Mouse (Mus musculus) midbrain, embryonic 12.5 days (tissue): ENCODE measurements at regions not wholly inside any gene's neighbourhood (a gene's known extent, or its start where the extent isn't known, plus 50 kb on each side); places are given as distances from the start of the nearest gene placed in this dataset.

Source experiments
- ATAC-seq: fragments of 200-750 bp; cut with Nextera tagmentation; 2 replicates; pipeline ENCODE4 v1.8.0; 2017; ENCODE audit warnings: low read depth, moderate TSS enrichment, moderate library complexity; ENCODE audit not compliant: low FRiP score
- H3K27ac ChIP-seq: fragments of 300-500 bp; sonication (generic); replicated peaks from 2 replicates; pipeline ENCODE4 v1.5.1; 2016; ENCODE audit warnings: mild to moderate bottlenecking
- H3K27me3 ChIP-seq: fragments of 300-500 bp; sonication (generic); 2 replicates; pipeline ENCODE4 v1.6.1; 2016; ENCODE audit warnings: mild to moderate bottlenecking
- H3K36me3 ChIP-seq: fragments of 300-500 bp; sonication (generic); 2 replicates; pipeline ENCODE4 v1.6.1; 2016
- H3K4me1 ChIP-seq: fragments of 300-500 bp; sonication (generic); 2 replicates; pipeline ENCODE4 v1.6.1; 2016
- H3K4me2 ChIP-seq: fragments of 300-500 bp; sonication (generic); replicated peaks from 2 replicates; pipeline ENCODE4 v1.6.1; 2016; ENCODE audit warnings: mild to moderate bottlenecking, moderate library complexity
- H3K4me3 ChIP-seq: fragments of 300-500 bp; sonication (generic); 2 replicates; pipeline ENCODE4 v1.5.1; 2016; ENCODE audit warnings: mild to moderate bottlenecking
- H3K9ac ChIP-seq: fragments of 300-500 bp; sonication (generic); replicated peaks from 2 replicates; pipeline ENCODE4 v1.6.1; 2016; ENCODE audit warnings: mild to moderate bottlenecking, moderate library complexity
- H3K9me3 ChIP-seq: fragments of 300-500 bp; sonication (generic); 2 replicates; pipeline ENCODE4 v1.6.1; 2016; ENCODE audit warnings: mild to moderate bottlenecking
- WGBS: fragments of 180-500 bp; shearing (Covaris S2); methylation state at CpG from one replicate; pipeline ENCODE4 v1.1.7; 2016; 5-methylcytosine and 5-hydroxymethylcytosine counted together

- WGBS, result 91% methylated on average over 4 of the region's 4 CpGs
- Histone ChIP-seq H3K9me3 (no peaks in the 10 kb centered on the region), H3K36me3 (no peaks in the 10 kb centered on the region), H3K27me3 (no peaks in the 10 kb centered on the region), H3K27ac (no peak overlapping the region), H3K4me2 (no peak overlapping the region), H3K9ac (no peak overlapping the region), H3K4me3 (no peak overlapping the region), H3K4me1 (no peaks in the 10 kb centered on the region)
- no peak for ATAC-seq
Measured at GRCm38 (mm10) chr14:100792094-100792493, 408.0 kb downstream of the Prr30 start.

- ATAC-seq, result no peak
- Histone ChIP-seq H3K9ac (no peak overlapping the region), H3K36me3 (no peaks in the 10 kb centered on the region), H3K4me2 (no peak overlapping the region), H3K27me3 (no peaks in the 10 kb centered on the region), H3K4me1 (no peaks in the 10 kb centered on the region), H3K9me3 (no peaks in the 10 kb centered on the region), H3K4me3 (no peak overlapping the region), H3K27ac (no peak overlapping the region)
- WGBS, result 73% methylated on average over 3 of the region's 3 CpGs
Measured at GRCm38 (mm10) chr14:100781882-100782281, 418.2 kb downstream of the Prr30 start.

- no peak overlapping the region for H3K4me2 ChIP-seq
- no peaks in the 10 kb centered on the region for H3K36me3 ChIP-seq
- H3K27me3 ChIP-seq, result no peaks in the 10 kb centered on the region
- no peak overlapping the region for H3K27ac ChIP-seq
- no peak for ATAC-seq
- H3K4me3 ChIP-seq, result no peak overlapping the region
- H3K9ac ChIP-seq, result no peak overlapping the region
- 33% methylated on average over 2 of the region's 2 CpGs for whole genome bisulfite sequencing
- H3K9me3 ChIP-seq, result no peaks in the 10 kb centered on the region
- H3K4me1 ChIP-seq, result peaks cover 16% of the 10 kb centered on the region
Measured at GRCm38 (mm10) chr14:100753951-100754350, 446.2 kb downstream of the Prr30 start.

- no peaks in the 10 kb centered on the region for H3K9me3 ChIP-seq
- WGBS, result 90% methylated on average over 10 of the region's 10 CpGs
- H3K4me1 ChIP-seq, result peaks cover 16% of the 10 kb centered on the region
- no peak overlapping the region for H3K27ac ChIP-seq
- no peak overlapping the region for H3K4me3 ChIP-seq
- ATAC-seq, result no peak
- no peaks in the 10 kb centered on the region for H3K36me3 ChIP-seq
- H3K27me3 ChIP-seq, result no peaks in the 10 kb centered on the region
- H3K9ac ChIP-seq, result no peak overlapping the region
- no peak overlapping the region for H3K4me2 ChIP-seq
Measured at GRCm38 (mm10) chr14:100752746-100753145, 447.4 kb downstream of the Prr30 start.

- Histone ChIP-seq H3K4me2 (peak overlapping the region; percentile 59), H3K27ac (peak overlapping the region; percentile 83), H3K9me3 (no peaks in the 10 kb centered on the region), H3K36me3 (no peaks in the 10 kb centered on the region), H3K4me1 (peaks cover 16% of the 10 kb centered on the region), H3K4me3 (peak overlapping the region; percentile 41), H3K27me3 (no peaks in the 10 kb centered on the region), H3K9ac (peak overlapping the region; percentile 50)
- 10% methylated on average over 19 of the region's 19 CpGs for WGBS
- peak; percentile 98 for ATAC-seq
Measured at GRCm38 (mm10) chr14:100749737-100750541, 450.2 kb downstream of the Prr30 start.

- no peak overlapping the region for H3K4me2 ChIP-seq
- H3K4me1 ChIP-seq, result no peaks in the 10 kb centered on the region
- no peaks in the 10 kb centered on the region for H3K9me3 ChIP-seq
- no peak overlapping the region for H3K9ac ChIP-seq
- ATAC-seq, result no peak
- no peaks in the 10 kb centered on the region for H3K27me3 ChIP-seq
- no peak overlapping the region for H3K4me3 ChIP-seq
- H3K36me3 ChIP-seq, result no peaks in the 10 kb centered on the region
- WGBS, result 73% methylated on average over 4 of the region's 4 CpGs
- no peak overlapping the region for H3K27ac ChIP-seq
Measured at GRCm38 (mm10) chr14:100735276-100735675, 450.8 kb upstream of the Klf12 start.

- H3K9ac ChIP-seq, result no peak overlapping the region
- no peaks in the 10 kb centered on the region for H3K36me3 ChIP-seq
- no peaks in the 10 kb centered on the region for H3K9me3 ChIP-seq
- 86% methylated on average over 4 of the region's 4 CpGs for WGBS
- H3K4me1 ChIP-seq, result no peaks in the 10 kb centered on the region
- H3K4me3 ChIP-seq, result no peak overlapping the region
- no peak overlapping the region for H3K27ac ChIP-seq
- H3K4me2 ChIP-seq, result no peak overlapping the region
- no peak for ATAC-seq
- H3K27me3 ChIP-seq, result no peaks in the 10 kb centered on the region
Measured at GRCm38 (mm10) chr14:100728433-100728832, 444.0 kb upstream of the Klf12 start.

GRCm38 (mm10) chr14:100727701-100728100 is 443.2 kb upstream of the Klf12 start:
- Histone ChIP-seq H3K27me3 (no peaks in the 10 kb centered on the region), H3K36me3 (no peaks in the 10 kb centered on the region), H3K27ac (no peak overlapping the region), H3K9me3 (no peaks in the 10 kb centered on the region), H3K4me2 (no peak overlapping the region), H3K9ac (no peak overlapping the region), H3K4me3 (no peak overlapping the region), H3K4me1 (no peaks in the 10 kb centered on the region)
- ATAC-seq, result no peak
- WGBS, result 84% methylated on average over 2 of the region's 2 CpGs

- H3K27ac ChIP-seq, result no peak overlapping the region
- no peaks in the 10 kb centered on the region for H3K9me3 ChIP-seq
Measured at GRCm38 (mm10) chr14:100724962-100725361, 440.5 kb upstream of the Klf12 start.

GRCm38 (mm10) chr14:100720667-100721066 is 436.2 kb upstream of the Klf12 start:
- Histone ChIP-seq H3K27me3 (no peaks in the 10 kb centered on the region), H3K4me3 (no peak overlapping the region), H3K4me2 (no peak overlapping the region), H3K9me3 (no peaks in the 10 kb centered on the region), H3K4me1 (peaks cover 8% of the 10 kb centered on the region), H3K36me3 (no peaks in the 10 kb centered on the region), H3K9ac (no peak overlapping the region), H3K27ac (0 out of 2 replicates have a peak overlapping the region, but pooled peaks have one; percentile 56)
- WGBS, result 19% methylated on average over 1 of the region's 1 CpGs
- ATAC-seq, result peak; percentile 79

More at GRCm38 (mm10) chr14:100724962-100725361, 440.5 kb upstream of the Klf12 start:
- H3K9ac ChIP-seq, result no peak overlapping the region
- H3K4me2 ChIP-seq, result no peak overlapping the region
- no peak for ATAC-seq
- H3K27me3 ChIP-seq, result no peaks in the 10 kb centered on the region
- peaks cover 7% of the 10 kb centered on the region; the same call in 1 of the 2 replicates for H3K4me1 ChIP-seq
- no peaks in the 10 kb centered on the region for H3K36me3 ChIP-seq
- no peak overlapping the region for H3K4me3 ChIP-seq
- WGBS, result 91% methylated on average over 8 of the region's 8 CpGs

GRCm38 (mm10) chr14:100714952-100715351 is 430.5 kb upstream of the Klf12 start:
- Histone ChIP-seq H3K27ac (peak overlapping the region; percentile 81), H3K36me3 (no peaks in the 10 kb centered on the region), H3K9ac (no peak overlapping the region), H3K9me3 (no peaks in the 10 kb centered on the region), H3K4me1 (peaks cover 17% of the 10 kb centered on the region), H3K4me2 (no peak overlapping the region), H3K4me3 (no peak overlapping the region), H3K27me3 (no peaks in the 10 kb centered on the region)
- no peak for ATAC-seq
- WGBS, result 59% methylated on average over 2 of the region's 2 CpGs

- Histone ChIP-seq H3K36me3 (no peaks in the 10 kb centered on the region), H3K27ac (peak overlapping the region; percentile 81), H3K9ac (no peak overlapping the region), H3K4me1 (peaks cover 16% of the 10 kb centered on the region), H3K4me3 (no peak overlapping the region), H3K27me3 (no peaks in the 10 kb centered on the region), H3K9me3 (no peaks in the 10 kb centered on the region), H3K4me2 (no peak overlapping the region)
- WGBS, result 58% methylated on average over 4 of the region's 4 CpGs
- ATAC-seq, result peak; percentile 45
Measured at GRCm38 (mm10) chr14:100713999-100714471, 429.6 kb upstream of the Klf12 start.
